Mouse (Mus musculus): ENCODE measurements at regions not wholly inside any gene's neighbourhood (a gene's known extent, or its start where the extent isn't known, plus 50 kb on each side); places are given as distances from the start of the nearest gene placed in this dataset.

DNA sequence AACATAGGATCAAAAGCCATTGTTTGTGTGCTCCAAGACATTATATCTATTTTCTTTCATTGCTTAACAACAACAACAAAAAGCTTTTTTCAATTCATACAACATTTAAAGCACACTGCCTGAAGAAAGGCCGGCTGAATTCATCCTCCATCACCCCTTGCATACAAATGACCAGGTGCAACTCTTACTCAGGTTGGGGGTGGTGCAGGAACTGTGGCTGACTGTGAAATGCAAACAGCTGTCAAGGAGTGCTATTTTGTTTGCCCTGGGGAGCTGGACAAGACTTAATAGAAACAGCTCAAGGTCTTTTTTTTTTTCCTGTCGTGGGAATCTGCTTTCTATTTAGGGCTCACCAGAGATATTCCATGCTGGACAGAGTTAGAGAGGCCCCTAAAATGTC lies 406.6 kb upstream of the Cldn34d start:
- no peak for DNase-seq

DNA sequence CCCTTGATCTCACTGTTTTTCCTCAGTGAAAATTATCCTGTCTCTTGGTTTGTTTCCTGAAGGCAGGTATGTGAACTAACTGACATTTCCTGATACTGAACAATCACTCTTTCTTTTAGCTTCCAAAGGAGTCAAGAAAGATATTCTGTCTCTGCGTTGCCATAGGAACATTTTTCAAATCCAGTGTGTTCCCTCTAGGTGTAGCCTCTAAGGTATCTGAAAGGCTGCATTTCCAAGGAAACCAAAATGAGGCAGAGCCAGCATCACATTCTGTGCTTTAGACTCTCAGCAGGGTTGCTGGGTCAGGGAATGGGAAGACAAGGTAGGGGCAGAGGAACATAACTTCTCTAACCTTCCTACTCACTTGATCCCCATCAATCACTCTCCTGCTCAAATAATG lies 411.2 kb upstream of the Cldn34d start:
- DNase-seq: no peak

GRCm38 (mm10) chrX:77050401-77051381 lies 448.0 kb upstream of the Cldn34d start:
- peak; percentile 70 for DNase-seq

- no peak for DNase-seq
Observed at GRCm38 (mm10) chrX:77052036-77052435, 449.3 kb upstream of the Cldn34d start.

DNA sequence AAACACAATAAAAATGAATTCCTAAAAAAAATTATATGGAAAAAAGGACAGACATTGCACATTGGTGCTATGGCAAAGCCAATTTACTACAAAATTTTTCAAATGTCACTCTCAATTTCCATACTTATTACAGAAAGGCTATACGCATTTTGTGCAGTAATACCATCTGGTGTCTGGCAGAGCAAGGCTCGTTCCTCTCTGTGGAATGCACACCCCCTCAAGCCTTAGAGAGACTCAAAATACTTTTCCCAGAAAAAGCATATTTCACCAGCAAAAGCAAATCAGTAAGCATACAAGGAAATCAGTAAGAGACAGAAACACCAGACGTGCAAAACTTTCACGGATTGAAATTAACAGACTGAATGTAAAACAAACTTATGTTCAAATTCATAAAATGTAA lies 431.0 kb upstream of the Tbl1x start:
- no peak for DNase-seq

GRCm38 (mm10) chrX:77082716-77083115 lies 428.1 kb upstream of the Tbl1x start:
- DNase-seq: no peak

GRCm38 (mm10) chrX:77121761-77122160 lies 389.1 kb upstream of the Tbl1x start:
- DNase-seq: no peak
